Mouse (Mus musculus): Measurements from ENCODE around the gene Tango6. TPM values are rescaled to one million over a fixed set of nuclear protein-coding genes. Genes with fewer than 3 reads are reported as not detected.
A peak's percentile ranks its signal among the peaks of the same experiment; 100 is the strongest.

Tango6 gene
- polyA plus RNA-seq, 1 experiment from 2014 or later: 7.6 TPM

DNA sequence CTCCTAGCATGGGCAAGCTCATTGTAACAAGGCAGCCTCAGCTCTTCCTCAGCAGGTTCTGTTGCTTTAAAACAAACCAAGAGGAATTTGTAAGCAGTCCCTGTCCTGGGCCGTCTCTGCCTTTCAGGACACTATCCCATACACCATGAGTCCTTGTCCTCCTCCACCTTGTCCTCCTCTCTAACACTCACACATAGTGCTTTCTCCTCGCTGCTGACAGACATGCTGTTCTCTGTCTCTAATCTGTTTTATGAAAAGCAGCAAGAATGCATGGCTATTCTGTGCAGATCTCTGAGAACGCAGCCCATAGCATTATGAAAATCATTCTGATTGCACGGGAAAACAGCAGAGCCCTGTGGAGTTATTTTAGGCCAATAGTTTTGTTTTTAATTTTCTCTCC lies 78.4 kb downstream of the Tango6 start:
- Histone ChIP-seq H3K27me3 (replicated peaks) (no peaks in the 10 kb centered on the region), H3K4me2 (no peak overlapping the region), H3K36me3 (no peaks in the 10 kb centered on the region), H3K9me3 (no peaks in the 10 kb centered on the region), H3K4me3 (no peak overlapping the region), H3K27ac (replicated peaks) (peak overlapping the region; percentile 32; the same call in 1 of the 2 replicates), H3K9ac (peak overlapping the region; percentile 47; the same call in 1 of the 2 replicates), H3K4me1 (peaks cover 14% of the 10 kb centered on the region)
- ATAC-seq (ENCODE audit: extremely low read depth, insufficient number of reproducible peaks, low FRiP score, low TSS enrichment): no peak
- WGBS: 47% methylated on average over 4 of the region's 4 CpGs

DNA sequence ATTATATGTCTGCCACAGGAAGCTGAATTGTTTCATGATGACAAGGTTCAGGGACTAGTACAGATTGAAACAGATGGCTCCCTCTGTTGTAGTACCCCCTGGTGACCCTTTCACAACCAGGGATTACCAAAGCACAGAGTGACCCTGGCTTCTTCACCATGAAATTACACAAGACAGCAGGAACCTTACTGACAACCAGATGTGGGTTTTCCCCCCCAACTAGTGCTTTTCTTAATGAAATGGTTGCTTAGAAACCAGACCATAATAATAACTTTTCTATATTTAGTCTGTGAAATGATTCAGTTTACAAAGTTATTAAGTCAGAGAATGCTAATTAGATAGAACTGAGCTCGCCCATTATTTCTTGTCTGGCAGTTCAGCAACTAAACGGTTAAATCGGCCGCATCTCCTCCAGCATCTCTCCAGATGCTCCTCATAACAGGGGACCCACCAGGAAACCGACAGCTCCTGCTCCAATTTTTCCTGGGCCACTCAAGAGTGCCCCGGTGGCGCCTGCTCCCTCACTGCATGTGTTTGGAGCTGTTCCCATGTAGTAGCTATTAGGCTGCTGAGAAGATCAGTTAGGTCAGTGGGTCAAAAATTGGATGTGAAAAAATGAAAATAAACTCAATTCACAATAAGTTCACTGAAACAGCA lies 79.1 kb downstream of the Tango6 start:
- H3K9me3 ChIP-seq: no peaks in the 10 kb centered on the region
- ATAC-seq (ENCODE audit: extremely low read depth, insufficient number of reproducible peaks, low FRiP score, low TSS enrichment): no peak

DNA sequence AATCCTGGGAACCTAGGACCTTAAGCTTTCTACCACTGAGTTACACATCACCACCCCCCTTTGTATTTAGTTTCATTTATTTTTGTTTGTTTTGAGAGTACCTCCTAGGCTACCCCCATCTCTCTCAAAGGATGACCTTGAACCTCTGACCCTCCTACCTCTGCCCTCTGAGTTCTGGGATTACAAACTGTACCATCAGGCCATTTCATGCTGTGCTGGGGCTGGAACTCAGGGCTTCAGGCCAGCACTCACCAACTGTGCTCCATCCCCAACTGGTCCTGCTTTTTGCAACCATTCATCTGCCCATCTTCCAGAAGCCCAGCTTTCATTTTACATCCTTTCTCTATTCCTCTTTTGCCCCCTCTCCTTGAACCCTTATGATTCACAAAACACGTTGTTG lies 81.7 kb downstream of the Tango6 start:
- H3K9me3 ChIP-seq: no peaks in the 10 kb centered on the region
- H3K36me3 ChIP-seq: no peaks in the 10 kb centered on the region
- WGBS: 79% methylated on average over 1 of the region's 1 CpGs
- H3K4me1 ChIP-seq: peaks cover 14% of the 10 kb centered on the region
- H3K4me2 ChIP-seq: no peak overlapping the region
- no peak for ATAC-seq (ENCODE audit: extremely low read depth, insufficient number of reproducible peaks, low FRiP score, low TSS enrichment)
- no peak overlapping the region for H3K4me3 ChIP-seq
- H3K9ac ChIP-seq: no peak overlapping the region
- no peaks in the 10 kb centered on the region for H3K27me3 ChIP-seq (replicated peaks)
- H3K27ac ChIP-seq (replicated peaks): no peak overlapping the region

More for the DNA sequence above, 79.1 kb downstream of the Tango6 start:
- Histone ChIP-seq H3K36me3 (no peaks in the 10 kb centered on the region), H3K27ac (replicated peaks) (no peak overlapping the region), H3K27me3 (replicated peaks) (no peaks in the 10 kb centered on the region), H3K4me3 (no peak overlapping the region), H3K4me2 (no peak overlapping the region), H3K9ac (no peak overlapping the region), H3K4me1 (peaks cover 14% of the 10 kb centered on the region)
- WGBS: 45% methylated on average over 7 of the region's 7 CpGs

DNA sequence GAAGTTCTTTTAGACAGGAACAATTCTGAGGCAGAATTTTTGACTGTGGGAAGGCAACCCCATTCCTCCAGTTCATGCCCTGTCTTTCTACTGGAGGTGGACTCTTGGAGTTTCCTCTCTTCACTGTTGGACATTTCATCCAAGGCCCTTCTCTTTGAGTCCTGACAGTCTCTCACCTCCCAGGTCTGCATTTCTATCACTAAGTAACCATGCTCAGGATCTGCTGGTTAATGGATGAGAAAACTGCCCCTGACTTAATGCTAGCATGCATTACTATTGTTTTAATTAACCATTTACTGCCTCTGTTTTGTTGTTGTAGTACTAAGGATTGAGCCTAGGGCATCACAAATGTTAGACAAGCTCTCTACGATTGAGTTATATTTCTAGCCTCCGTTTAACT lies 82.7 kb downstream of the Tango6 start:
- H3K4me1 ChIP-seq: peaks cover 14% of the 10 kb centered on the region
- no peak for ATAC-seq (ENCODE audit: extremely low read depth, insufficient number of reproducible peaks, low FRiP score, low TSS enrichment)
- WGBS: 85% methylated on average over 2 of the region's 2 CpGs

DNA sequence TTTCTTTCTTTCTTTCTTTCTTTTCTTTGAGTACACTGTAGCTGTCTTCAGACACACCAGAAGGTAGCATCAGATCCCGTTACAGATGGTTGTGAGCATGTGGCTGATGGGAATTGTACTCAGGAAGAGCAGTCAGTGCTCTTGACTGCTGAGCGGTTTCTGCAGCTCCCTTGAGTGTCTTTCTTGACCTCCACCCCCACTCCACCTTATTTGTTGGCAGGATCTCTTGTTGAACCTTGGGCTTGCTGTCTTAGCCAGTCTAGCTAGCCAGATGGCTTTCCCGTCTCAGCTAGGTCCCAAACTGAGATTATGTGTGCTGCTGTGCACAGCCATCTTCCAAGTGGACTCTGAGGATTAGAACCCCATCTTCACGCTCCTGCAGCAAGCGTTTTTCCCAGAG lies 83.9 kb downstream of the Tango6 start:
- H3K4me2 ChIP-seq: no peak overlapping the region

More for the DNA sequence above, 82.7 kb downstream of the Tango6 start:
- H3K9ac ChIP-seq: no peak overlapping the region
- H3K27me3 ChIP-seq (replicated peaks): no peaks in the 10 kb centered on the region
- H3K27ac ChIP-seq (replicated peaks): no peak overlapping the region
- no peak overlapping the region for H3K4me3 ChIP-seq
- no peaks in the 10 kb centered on the region for H3K36me3 ChIP-seq
- H3K4me2 ChIP-seq: no peak overlapping the region
- H3K9me3 ChIP-seq: no peaks in the 10 kb centered on the region

DNA sequence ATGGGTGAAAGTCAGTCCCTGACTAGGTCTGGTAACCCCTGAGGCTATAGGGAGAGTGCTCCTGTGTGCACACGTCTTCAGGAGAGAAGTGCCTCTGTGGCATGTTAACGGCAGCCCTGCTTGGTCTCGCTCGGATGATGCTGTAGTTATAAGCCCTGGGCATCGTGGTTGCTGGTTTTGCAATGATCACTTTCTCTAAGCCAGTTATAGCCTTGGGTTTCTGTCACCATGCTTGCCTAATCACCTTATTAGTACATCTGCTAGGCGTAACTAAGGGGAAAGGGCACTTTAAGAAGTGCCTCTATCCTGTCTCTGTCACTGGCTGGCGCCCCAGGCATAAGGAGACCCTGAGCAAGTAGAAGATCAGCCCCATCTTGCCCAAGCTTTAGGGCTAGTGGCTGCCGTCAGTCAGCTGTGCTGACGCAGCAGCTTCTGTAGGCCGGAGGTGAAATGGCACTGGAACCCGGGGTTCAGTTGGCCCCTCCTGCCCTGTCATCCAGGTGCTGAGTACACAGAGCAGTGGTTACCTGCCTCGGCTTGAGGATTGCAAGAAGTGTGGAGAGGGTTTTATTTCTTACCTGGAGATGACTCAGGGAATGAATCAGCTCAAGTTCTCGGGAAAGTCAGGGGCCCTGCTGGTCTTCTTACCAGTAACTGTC lies 86.4 kb downstream of the Tango6 start:
- WGBS: 82% methylated on average over 13 of the region's 13 CpGs
- Histone ChIP-seq H3K9me3 (no peaks in the 10 kb centered on the region), H3K4me1 (no peaks in the 10 kb centered on the region), H3K4me3 (no peak overlapping the region), H3K27me3 (replicated peaks) (no peaks in the 10 kb centered on the region), H3K36me3 (no peaks in the 10 kb centered on the region), H3K9ac (no peak overlapping the region), H3K27ac (replicated peaks) (no peak overlapping the region), H3K4me2 (no peak overlapping the region)
- no peak for ATAC-seq (ENCODE audit: extremely low read depth, insufficient number of reproducible peaks, low FRiP score, low TSS enrichment)

More for the DNA sequence above, 83.9 kb downstream of the Tango6 start:
- H3K9ac ChIP-seq: no peak overlapping the region
- H3K4me3 ChIP-seq: no peak overlapping the region
- no peaks in the 10 kb centered on the region for H3K36me3 ChIP-seq
- ATAC-seq (ENCODE audit: extremely low read depth, insufficient number of reproducible peaks, low FRiP score, low TSS enrichment): no peak
- H3K9me3 ChIP-seq: no peaks in the 10 kb centered on the region
- H3K4me1 ChIP-seq: peaks cover 6% of the 10 kb centered on the region
- WGBS: 89% methylated on average over 5 of the region's 5 CpGs
- H3K27me3 ChIP-seq (replicated peaks): no peaks in the 10 kb centered on the region
- H3K27ac ChIP-seq (replicated peaks): no peak overlapping the region

DNA sequence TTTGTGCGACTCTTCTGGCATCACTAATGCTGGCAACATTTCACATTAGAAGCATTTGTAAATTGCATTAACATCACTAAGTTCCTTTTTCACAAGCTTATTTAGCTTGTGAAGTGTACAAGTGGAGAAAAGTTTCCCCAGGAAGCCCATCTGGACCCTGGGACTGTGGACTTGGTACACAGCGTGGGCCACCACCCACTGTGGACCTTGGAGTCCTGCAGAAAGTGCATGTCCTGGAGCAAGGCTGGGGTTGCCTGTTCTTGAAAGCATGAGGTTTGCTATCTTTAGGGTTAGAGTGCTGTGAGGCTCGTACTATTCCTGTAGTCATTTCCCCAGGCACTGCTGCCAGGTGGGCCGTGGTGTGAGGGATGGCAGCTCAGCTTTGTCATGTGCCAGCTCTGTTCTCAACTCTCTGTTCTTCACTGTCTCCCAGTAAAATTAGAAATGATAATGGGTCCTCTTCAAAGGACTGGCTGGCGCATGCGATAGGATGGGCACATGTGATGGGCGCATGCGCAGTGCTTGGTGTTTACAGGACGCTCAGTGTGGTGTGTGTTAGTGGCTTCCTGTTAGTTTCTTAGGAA lies 87.8 kb downstream of the Tango6 start:
- 85% methylated on average over 9 of the region's 9 CpGs for WGBS
- H3K9me3 ChIP-seq: no peaks in the 10 kb centered on the region

DNA sequence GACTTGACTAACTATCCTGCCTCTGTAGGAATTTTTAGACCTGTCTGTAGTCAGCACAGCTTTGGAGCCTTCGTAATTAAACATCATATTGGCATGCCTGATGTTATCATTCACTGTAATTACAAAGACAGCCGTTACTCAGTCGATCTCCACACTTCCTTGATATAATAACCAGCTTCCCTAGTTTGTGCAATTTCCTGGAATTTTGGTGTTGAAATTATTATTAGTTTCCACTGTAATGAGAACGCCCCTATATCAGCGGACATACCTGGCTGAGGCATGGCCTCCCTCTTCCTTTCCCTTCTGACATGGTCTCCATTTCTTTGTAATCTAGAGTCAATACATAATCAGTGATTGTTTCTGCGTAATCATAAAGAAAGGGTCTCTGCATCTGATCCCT lies 89.2 kb downstream of the Tango6 start:
- H3K27me3 ChIP-seq (replicated peaks): no peaks in the 10 kb centered on the region
- 74% methylated on average over 6 of the region's 6 CpGs for WGBS
- H3K4me2 ChIP-seq: no peak overlapping the region
- no peak overlapping the region for H3K9ac ChIP-seq
- no peak overlapping the region for H3K4me3 ChIP-seq
- H3K36me3 ChIP-seq: no peaks in the 10 kb centered on the region
- no peak for ATAC-seq (ENCODE audit: extremely low read depth, insufficient number of reproducible peaks, low FRiP score, low TSS enrichment)
- H3K27ac ChIP-seq (replicated peaks): no peak overlapping the region
- H3K4me1 ChIP-seq: no peaks in the 10 kb centered on the region
- no peaks in the 10 kb centered on the region for H3K9me3 ChIP-seq

More for the DNA sequence above, 87.8 kb downstream of the Tango6 start:
- Histone ChIP-seq H3K4me2 (no peak overlapping the region), H3K4me3 (no peak overlapping the region), H3K4me1 (no peaks in the 10 kb centered on the region), H3K27me3 (replicated peaks) (no peaks in the 10 kb centered on the region), H3K36me3 (no peaks in the 10 kb centered on the region), H3K9ac (no peak overlapping the region), H3K27ac (replicated peaks) (no peak overlapping the region)
- no peak for ATAC-seq (ENCODE audit: extremely low read depth, insufficient number of reproducible peaks, low FRiP score, low TSS enrichment)

DNA sequence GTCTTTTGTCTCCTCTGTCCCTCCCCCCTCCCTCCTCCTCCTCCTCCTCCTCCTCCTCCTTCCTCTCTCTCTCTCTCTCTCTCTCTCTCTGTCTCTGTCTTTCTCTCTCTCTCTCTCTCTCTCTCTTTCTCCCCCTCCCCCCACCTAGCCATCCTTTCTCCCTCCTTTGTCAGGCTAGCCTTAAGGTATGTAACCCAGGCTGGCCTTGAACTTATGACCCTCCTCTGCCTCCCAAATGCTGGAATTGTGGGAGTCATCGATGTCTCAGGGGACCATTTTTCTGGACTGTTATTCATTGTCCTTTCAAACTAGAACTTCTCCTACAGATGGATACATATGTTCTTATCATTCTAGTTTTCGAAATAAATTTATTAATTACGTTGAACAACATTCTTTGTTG lies 89.6 kb downstream of the Tango6 start:
- Histone ChIP-seq H3K27ac (replicated peaks) (no peak overlapping the region), H3K4me1 (no peaks in the 10 kb centered on the region), H3K4me3 (no peak overlapping the region), H3K27me3 (replicated peaks) (no peaks in the 10 kb centered on the region), H3K4me2 (no peak overlapping the region), H3K36me3 (no peaks in the 10 kb centered on the region), H3K9ac (no peak overlapping the region), H3K9me3 (no peaks in the 10 kb centered on the region)
- WGBS: 92% methylated on average over 3 of the region's 3 CpGs
- no peak for ATAC-seq (ENCODE audit: extremely low read depth, insufficient number of reproducible peaks, low FRiP score, low TSS enrichment)

DNA sequence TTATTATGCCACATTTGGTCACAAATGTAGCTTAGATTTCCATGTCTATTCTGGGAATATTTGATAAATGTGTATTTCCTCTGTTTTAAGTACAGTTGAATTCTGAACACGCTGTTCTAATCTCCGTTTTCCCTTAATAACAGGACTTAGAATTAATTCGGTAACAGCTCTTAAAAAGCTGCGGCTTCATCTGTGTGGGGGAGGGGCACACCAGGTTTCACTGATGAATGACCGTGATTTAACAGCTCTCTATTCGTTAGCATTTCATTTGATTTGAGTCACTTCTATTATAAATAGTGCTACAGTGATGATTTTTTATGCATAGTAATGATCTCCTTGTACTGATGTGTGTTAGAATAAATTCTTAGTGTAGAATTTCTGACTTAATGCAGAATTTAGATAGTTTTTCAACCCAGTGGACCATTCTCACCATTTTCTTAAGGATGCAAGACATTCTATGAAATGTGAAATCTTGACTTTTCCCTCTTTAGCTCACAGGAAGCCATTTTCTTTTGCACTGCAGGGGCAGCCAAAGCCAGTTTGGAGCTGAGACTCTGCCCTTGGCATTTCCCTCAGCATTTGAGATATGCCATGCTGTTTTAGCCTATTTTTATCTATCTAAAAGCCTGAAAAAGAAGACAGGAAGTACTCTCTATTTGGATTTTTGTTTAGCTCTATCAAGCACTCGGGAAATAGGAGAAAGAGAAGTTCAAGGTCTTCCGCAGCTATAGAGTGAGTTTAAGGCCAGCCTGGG lies 91.9 kb downstream of the Tango6 start:
- no peak overlapping the region for H3K9ac ChIP-seq
- WGBS: 80% methylated on average over 8 of the region's 8 CpGs
- no peak overlapping the region for H3K4me3 ChIP-seq
- no peak for ATAC-seq (ENCODE audit: extremely low read depth, insufficient number of reproducible peaks, low FRiP score, low TSS enrichment)
- H3K9me3 ChIP-seq: no peaks in the 10 kb centered on the region
- no peaks in the 10 kb centered on the region for H3K27me3 ChIP-seq (replicated peaks)
- no peaks in the 10 kb centered on the region for H3K4me1 ChIP-seq
- H3K36me3 ChIP-seq: no peaks in the 10 kb centered on the region
- H3K27ac ChIP-seq (replicated peaks): no peak overlapping the region
- no peak overlapping the region for H3K4me2 ChIP-seq

DNA sequence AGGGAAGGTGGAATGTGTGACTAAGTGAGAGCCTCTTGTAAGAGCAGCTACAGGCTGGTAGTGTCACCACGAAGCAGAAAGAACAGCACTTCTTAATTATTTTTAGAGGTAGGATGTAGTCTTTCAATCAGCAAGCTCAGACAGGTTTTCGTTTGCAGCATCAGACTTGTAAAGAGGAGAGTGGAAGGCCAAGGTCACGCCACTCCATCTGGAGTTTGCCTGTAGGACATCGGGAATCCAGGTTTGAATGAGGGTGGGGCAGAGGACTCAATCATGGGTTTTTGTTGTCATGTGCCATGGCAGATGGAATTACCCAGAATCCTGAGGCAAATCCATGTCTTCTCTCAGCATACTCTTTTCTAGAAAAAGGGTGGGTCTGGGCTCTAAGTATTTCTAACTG lies 106.8 kb downstream of the Tango6 start:
- 36% methylated on average over 4 of the region's 4 CpGs for WGBS
- Histone ChIP-seq H3K36me3 (peaks cover 3% of the 10 kb centered on the region; the same call in 1 of the 2 replicates), H3K27me3 (replicated peaks) (no peaks in the 10 kb centered on the region), H3K9ac (no peak overlapping the region), H3K9me3 (no peaks in the 10 kb centered on the region), H3K4me2 (no peak overlapping the region), H3K4me3 (no peak overlapping the region), H3K27ac (replicated peaks) (peak overlapping the region; percentile 40), H3K4me1 (peaks cover 11% of the 10 kb centered on the region)
- ATAC-seq (ENCODE audit: extremely low read depth, insufficient number of reproducible peaks, low FRiP score, low TSS enrichment): no peak
